Mouse (Mus musculus) ovary, postnatal 10 days (tissue): ENCODE measurements at regions not wholly inside any gene's neighbourhood (a gene's known extent, or its start where the extent isn't known, plus 50 kb on each side); places are given as distances from the start of the nearest gene placed in this dataset.

Experiments
- DNase-seq: peaks from one replicate; pipeline ENCODE4 v3.0.0; 2022; ENCODE audit warnings: low spot score

GRCm38 (mm10) chr8:30797341-30797740, 2631.2 kb upstream of the 5930422O12Rik start:
- no peak for DNase-seq

DNA sequence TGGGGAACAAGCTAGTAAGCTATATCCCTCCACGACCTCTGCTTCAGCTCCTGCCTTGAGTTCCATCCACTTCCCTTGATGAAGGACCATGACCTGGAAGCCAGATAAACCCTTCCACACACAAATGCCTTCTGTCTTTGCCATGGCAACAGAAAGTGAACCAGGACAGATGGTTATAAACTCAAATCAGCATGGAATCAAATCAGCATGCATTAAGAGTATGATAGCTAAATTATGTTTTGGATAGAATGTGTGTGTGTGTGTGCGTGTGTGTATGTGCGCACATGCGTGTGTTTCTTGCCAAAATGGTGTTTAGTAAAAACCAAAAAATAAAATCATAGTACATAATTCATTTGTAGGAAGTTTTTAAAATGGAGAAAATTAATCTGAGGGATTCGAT, 2611.5 kb upstream of the 5930422O12Rik start:
- DNase-seq, result no peak

- no peak for DNase-seq
Measured at GRCm38 (mm10) chr8:30822835-30823587, 2605.5 kb upstream of the 5930422O12Rik start.

DNA sequence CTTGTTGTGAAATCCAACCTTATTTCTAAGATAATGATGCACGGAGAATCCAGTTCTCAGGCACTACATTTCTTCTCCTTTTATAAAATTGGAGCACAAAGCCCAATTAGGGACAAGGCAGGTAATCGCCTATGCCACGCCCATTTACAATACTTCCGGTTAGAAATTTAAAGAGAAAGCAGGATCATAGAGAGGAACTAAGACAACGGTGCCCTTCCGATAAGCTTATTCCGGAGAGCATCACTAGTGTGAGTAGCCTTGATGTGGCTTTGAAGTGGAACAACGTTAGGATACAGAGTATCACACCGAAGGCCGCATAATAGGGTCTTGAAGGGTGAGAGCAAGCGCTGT, 2604.9 kb upstream of the 5930422O12Rik start:
- no peak for DNase-seq

- DNase-seq, result no peak
Measured at GRCm38 (mm10) chr8:30826021-30826420, 2602.5 kb upstream of the 5930422O12Rik start.

GRCm38 (mm10) chr8:30838056-30838455, 2590.5 kb upstream of the 5930422O12Rik start:
- DNase-seq, result no peak

DNA sequence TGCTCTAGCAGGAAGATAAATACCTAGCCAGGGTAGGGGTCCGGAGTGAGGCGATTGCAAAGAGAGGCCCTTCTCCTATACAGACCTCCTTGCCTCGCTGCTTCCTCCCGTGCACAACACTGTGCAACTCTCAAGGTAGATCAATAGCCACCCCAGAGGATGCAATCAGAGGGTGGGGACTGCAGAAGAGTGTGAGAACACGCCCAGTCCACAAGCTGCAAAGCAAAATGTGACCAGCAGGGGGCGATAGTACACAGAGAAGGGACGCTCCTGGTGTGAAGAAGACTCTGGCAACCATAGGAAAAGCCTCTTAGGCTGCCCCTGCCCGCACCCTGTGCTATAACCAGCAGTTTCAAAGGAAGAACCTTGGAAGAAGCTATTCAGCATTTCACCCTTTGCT, 2588.4 kb upstream of the 5930422O12Rik start:
- DNase-seq, result peak; percentile 68

- DNase-seq, result no peak
Measured at GRCm38 (mm10) chr8:30863017-30863416, 2565.5 kb upstream of the 5930422O12Rik start.

- DNase-seq, result no peak
Measured at GRCm38 (mm10) chr8:30906044-30906695, 2522.3 kb upstream of the 5930422O12Rik start.

DNA sequence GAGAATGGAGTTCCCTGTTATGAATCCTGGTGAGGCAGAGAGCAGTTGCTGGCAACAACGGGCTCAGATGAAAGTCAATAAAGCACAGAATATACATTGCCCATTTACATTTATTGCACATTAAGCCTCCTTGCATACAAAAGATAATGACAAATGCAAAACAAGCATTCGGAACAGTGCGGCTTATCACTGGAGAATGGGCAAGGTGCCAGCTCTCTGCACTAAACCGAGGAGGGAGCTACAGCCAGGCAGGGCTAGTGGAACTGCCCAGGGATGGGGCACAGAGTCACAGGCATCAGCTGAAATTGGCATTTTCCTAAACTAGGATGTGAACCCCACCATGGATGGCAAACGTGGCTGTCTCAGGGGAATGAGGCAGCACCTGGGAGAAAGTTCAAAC, 2514.8 kb upstream of the 5930422O12Rik start:
- DNase-seq, result no peak

- no peak for DNase-seq
Measured at GRCm38 (mm10) chr8:30915127-30915526, 2513.4 kb upstream of the 5930422O12Rik start.

DNA sequence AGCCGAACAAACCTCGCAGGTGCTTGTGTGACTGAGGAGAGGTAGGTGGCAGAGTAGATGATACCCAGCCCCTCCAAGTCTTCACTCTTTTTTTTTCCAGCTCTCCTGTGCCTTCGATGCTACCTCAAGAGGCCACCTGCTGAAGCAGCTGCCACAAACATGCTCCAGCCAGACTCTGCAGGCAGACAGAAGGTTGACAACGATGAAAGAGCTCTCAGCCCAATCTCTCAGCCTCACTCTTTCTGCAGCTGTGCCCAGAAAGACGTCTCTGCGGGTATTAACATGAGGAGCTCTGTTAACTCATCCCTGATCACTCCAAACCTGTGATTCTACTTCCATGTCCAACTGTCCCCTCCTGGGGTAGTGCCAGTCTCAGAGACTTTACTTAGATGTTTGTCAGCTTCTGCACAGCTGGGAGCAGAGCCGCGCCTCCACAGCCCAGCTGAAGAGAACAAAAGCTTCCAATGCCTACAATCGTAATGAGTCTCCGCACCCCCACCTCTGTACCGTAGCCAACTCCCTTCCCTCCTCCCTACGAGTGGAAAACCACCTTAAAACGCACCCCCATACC, 2512.8 kb upstream of the 5930422O12Rik start:
- no peak for DNase-seq

GRCm38 (mm10) chr8:30916184-30916751, 2512.2 kb upstream of the 5930422O12Rik start:
- no peak for DNase-seq

DNA sequence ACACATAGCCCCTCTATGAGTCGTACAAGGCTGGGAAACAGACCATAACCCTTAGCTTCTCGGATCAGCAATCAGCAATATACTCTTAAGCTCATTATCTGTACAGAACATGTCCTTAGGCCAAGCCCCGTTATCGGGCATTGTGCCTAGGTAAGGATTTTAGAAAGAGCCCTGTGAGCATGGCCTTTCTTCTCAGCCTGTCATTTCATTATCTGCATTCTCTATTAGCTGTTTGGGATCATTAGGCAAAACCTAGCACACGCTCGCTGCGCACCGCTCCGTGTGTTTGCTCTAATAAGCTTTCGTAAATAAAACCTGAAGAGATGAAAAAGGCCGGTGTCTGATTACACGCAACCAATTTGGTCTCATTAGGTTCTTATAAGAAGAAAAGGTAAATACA, 2507.1 kb upstream of the 5930422O12Rik start:
- DNase-seq, result no peak

DNA sequence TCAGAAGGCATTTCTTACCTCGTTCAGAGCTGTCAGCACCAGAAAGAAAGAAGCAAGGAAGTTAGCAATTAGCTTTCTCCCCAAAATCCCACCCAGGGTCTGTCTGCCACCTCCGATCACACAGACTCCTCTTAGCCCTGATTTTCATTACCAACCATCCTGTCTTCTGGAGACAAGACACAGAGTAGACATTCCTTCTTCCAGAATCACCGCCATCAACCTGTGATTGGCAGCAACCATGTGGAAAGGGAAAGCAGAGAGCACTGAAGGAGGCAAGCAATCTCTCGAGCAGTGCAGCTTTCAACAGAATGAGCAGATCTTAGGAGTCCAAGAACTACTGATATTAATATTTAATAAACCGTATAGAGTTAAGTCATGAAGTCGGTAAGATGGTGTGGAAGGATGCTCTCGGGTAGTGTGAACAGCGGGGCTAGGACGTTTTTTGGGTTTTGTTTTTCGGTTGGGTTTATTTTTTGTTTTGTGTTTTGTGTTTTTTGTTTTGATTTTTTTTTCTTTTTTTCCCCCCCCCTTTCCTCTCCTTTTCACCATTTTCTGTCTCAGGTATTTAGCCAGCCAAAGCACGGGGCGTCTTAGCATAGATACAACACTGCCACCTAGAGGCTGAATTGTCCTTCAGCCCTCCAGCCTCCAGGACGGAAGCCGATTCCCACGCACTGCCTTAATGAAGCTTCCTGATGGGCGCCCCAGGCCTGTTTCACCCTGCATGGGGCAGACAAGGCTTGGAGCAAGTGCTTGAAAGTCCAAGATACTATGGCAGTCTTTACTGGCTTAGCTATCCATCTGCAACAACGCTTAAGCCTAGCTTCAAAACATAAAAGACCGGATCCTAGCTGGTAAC, 2505.0 kb upstream of the 5930422O12Rik start:
- DNase-seq, result peak; percentile 29

DNA sequence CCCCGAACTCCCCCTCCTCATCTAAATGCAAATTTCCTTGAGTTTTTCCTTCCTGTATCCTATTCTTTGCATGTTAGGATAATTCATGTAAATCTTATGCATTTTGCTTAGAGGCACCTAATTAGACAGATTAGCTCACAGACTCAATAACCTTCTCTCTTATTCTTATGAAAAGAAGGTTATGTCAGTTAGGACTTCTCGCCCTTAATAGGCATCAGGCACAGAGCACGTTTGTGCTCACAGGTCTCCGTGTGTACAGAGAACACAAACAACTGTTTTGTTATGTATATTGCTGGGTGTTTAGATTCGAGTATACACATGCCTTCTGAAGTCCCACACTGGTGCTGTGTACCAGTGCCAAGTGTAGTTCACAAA, 2504.4 kb upstream of the 5930422O12Rik start:
- DNase-seq, result no peak

GRCm38 (mm10) chr8:30924656-30925055, 2503.9 kb upstream of the 5930422O12Rik start:
- no peak for DNase-seq

- DNase-seq, result no peak
Measured at GRCm38 (mm10) chr8:30937449-30938075, 2490.9 kb upstream of the 5930422O12Rik start.

- DNase-seq, result no peak
Measured at GRCm38 (mm10) chr8:30940901-30941300, 2487.6 kb upstream of the 5930422O12Rik start.

DNA sequence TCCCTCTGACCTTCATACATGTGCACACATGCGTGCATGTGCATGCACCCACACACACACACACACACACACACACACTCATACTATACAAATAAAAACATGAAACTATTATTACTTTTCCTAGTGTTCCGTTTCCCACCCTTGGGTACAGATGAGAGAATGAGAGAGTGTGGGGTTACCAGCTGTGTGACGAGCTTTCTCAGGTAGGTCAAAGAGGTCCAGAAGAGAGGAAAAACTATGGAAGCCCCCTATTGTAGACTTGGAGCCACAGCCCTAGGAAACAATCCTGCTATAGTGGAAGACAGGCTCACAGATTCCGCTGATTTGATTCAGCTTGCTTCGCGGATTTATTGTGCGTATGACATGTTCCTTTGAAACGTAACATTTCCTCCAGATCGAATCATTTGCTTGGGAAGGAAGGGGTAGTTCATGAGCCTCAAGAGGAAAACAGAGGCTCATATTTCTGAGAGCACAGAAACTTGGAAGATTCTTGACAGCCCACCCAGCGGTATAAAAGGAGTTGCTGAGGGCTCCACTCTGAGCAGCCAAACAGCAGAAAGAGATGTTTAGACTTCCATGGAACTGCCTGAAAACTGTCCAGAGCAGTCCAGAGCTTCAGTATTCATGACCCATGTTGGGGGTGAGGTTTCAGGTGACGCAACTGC, 2486.9 kb upstream of the 5930422O12Rik start:
- DNase-seq, result no peak
